Mouse (Mus musculus) frontal cortex, adult 2 months (tissue): Measurements from ENCODE around the gene Car15. TPM values are rescaled to one million over a fixed set of nuclear protein-coding genes. Genes with fewer than 3 reads are reported as not detected.

ENCODE experiments used
- DNase-seq, 2 experiments: peaks; one replicate each; pipeline ENCODE4 v3.0.0; 2022; ENCODE audit warnings: low spot score in 1 of 2; ENCODE audit errors: extremely low spot score in 1 of 2
- polyA plus RNA-seq: library from polyadenylated mRNA; depleted of rRNA; stranded (reverse); fragments of >200 nt; gene quantifications from 2 replicates; pipeline ENCODE4 v1.2.3, GENCODE M21; 2012; rRNA removed

Car15 gene
- polyA plus RNA-seq, 1 experiment = 16.3 TPM

- DNase-seq = peak in 1 of 2 experiments; percentile 57
These were observed 35.1 kb downstream of the Car15 start for GRCm38 (mm10) chr16:17802839-17803674.

DNA sequence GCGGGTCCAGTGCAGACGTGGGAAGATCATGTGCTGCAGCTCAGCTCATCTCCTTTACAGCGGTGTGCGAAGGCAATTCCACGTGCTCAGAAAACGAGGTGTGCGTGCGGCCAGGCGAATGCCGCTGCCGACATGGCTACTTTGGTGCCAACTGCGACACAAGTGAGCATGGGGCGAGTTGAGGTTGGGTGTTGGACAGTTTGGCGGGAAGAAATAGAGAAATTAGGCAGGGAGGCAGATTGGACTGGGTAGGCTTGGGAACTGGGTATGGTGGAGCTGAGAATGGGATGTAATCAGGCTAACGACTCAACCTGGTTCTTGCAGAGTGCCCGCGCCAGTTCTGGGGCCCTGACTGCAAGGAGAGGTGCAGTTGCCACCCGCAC is 35.7 kb downstream of the Car15 start:
- no peak for DNase-seq

- no peak for DNase-seq
These were observed 36.2 kb downstream of the Car15 start for GRCm38 (mm10) chr16:17801777-17802455.

DNA sequence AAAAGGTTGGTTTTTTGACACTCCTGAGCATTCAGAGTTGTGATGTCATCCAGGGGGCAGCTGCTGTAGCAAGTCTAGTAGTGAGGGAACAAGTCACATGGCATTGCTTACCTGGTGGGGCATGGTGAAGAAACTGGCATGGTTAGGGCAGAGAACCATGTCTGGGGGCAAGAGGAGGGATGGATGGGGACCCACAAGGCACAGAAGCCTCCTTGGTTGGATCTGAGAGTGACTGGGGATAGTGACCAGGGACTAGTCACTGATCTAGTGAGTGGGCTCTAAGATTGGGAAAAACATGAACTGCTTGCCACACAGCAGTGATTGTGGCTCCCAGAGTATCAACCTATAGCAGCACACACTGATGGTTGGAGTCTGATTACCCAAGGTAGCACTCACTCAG is 38.6 kb downstream of the Car15 start:
- DNase-seq = no peak

DNA sequence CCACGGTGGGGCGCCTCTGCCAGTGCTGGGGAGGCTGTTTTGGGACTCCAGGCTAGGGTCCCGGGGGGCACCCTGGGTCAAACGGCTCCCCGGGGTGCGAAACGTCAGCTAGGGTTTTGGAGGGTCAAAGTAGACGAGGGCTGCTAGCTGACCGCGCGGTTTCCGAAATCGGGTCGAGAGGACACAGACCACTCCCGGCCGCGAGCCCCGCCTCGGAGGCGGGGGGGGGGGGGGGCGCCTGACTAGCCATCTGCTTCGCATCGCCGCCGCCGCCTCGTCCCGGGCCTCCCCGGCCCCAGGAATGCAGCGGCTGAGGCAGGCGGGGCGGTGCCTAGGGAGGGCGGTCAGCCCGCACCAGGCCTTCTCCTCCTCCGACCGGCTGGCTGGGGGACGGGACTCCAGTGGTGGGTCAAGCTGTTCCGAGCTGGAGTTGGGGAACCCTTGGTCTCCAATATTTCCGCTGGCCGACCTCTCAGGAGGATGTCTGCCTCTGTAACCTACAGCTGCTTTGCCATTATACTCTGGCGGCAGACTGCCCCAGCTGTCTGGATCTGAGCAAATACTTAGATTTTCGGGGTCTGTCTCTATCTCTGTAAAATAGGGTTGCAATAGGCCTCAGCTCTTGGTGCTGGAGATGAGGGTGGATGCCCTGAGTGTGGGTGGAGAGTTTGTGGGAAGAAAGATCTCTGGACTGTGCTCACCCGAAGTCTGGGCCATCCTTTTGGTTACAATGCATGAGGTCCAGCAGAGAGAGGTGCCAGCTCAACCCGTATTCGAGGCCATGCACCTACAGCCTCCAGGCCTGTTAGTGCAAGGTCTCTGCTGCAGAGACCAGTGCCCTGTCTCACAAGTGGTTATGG is 39.6 kb downstream of the Car15 start:
- DNase-seq = no peak

- DNase-seq = no peak
These were observed 40.3 kb downstream of the Car15 start for GRCm38 (mm10) chr16:17797812-17798311.

DNA sequence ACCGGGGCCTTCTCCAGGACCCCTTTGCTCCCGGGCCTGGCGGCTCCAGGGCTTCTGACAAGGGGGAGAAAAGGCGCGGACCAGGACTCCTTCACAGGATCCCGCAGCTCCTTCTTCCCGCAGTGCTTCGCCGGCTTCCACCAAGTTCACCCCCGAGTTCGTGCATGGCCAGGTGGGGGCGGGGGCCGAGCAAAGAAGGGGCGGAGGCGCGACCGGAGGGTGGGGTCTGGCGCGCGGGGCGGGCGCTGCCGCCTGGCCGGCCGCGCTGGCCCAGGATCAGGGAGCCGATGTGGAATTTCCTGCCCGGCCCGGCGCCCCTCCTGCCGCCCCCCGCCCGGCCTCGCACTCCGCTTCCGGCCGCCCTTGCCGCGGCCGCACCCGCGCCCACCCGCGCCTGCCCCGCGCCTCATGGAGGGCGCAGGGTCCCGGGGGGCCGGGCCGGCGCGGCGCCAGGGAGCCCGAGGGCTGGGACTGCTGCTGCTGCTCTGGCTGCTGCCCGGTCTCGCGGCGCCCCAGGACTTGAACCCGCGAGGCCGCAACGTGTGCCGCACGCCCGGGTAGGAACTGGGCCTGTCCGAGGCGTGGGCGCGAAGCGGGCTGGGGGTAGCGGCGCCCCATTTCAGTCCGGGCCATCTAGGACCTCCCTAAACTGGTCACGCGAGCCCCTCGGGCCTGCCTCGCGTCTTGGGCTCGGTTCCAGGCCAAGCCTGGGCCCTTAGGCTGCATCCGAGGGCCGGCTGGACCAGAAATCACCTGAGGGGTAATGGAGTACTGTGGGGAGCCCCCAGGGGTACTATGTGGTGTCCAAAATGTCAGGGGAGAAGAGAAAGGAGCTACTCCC is 41.0 kb downstream of the Car15 start, which contains the start of gene Scarf2:
Gene Scarf2, plus strand, starts transcription at position 312 of the 841 bp plus-strand sequence.
- no peak for DNase-seq

GRCm38 (mm10) chr16:17796519-17796918 is 41.6 kb downstream of the Car15 start:
- no peak for DNase-seq

DNA sequence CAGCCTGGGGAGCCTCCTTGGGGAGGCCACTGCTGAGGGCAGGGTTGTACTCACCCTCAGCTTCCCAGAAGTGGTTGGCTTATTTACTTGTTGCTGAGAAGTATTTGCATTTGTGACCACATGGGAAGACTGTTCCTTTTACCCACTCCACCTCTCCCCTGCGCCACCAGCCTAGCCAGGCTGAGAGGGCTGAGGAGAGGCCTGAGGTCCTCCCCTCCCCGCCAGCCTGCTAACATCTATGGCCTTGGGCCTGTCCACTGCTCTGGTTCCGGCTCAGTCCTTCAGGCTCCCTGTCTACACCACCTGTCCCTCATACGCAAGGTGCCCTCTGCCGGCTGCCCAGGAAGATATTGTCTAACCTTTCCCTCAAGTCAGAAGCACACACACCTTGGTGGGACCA is 42.5 kb downstream of the Car15 start:
- DNase-seq = no peak

DNA sequence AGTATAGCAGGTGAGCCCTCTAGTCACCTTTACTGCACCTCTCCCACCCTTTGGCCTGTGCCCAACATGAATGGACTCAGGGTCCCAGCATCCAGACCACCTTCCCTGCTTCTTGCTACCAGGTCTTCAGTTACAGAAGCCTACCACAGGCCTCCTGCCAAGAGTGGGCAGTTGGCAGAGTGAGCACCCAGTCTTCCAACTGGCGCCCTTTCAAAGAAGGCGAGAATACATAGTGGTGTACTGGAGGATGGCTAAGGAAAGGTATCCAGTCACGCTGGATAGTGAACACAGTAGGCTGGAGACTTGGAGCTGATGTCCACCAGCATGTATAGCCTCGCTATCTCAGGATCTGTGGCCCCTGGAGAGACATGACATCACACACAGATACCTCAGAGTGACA is 44.1 kb downstream of the Car15 start:
- DNase-seq = peak in 1 of 2 experiments; percentile 57

DNA sequence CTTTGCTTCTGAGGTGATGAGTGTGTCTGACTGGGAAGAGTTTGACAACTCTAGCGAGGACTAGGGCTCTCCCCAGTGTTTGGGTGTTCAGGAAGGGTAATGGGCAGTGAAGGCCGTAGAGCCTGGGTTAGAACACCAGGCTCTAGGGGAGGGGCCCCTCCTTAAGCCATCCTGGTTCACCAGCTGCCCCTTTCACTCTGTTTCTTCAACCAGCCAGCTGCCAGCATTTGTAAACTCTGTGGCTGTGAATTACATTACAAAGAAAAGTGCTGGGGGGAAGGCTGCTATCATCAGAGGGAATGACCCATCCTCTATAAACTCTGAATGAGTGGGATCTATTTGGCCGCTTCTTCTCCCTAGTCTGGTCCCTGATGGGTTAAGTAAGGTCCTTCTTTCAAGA is 45.4 kb downstream of the Car15 start:
- no peak for DNase-seq

GRCm38 (mm10) chr16:17785337-17785736 is 52.8 kb downstream of the Car15 start:
- DNase-seq = no peak

Other genes starting within 250 kb of the Car15 start
- gene Smpd4, start 219.0 kb downstream of the Car15 start, polyA plus RNA-seq = 164 and 168 TPM in 2 replicates
- 31.7 and 43.2 TPM in 2 replicates for gene Ccdc74a, start 191.9 kb downstream of the Car15 start, polyA plus RNA-seq
- gene Med15, start 105.5 kb downstream of the Car15 start, polyA plus RNA-seq = 74.4 and 77.8 TPM in 2 replicates
- gene Klhl22, start 78.7 kb downstream of the Car15 start, polyA plus RNA-seq = 88.5 and 106 TPM in 2 replicates
- gene Scarf2, start 41.1 kb downstream of the Car15 start, polyA plus RNA-seq = 4.7 and 4.8 TPM in 2 replicates
- gene B830017H08Rik, start 5.2 kb downstream of the Car15 start, polyA plus RNA-seq = 4.0 and 4.1 TPM in 2 replicates
- 2.3 and 2.7 TPM in 2 replicates for gene Gm20518, start 53.3 kb upstream of the Car15 start, polyA plus RNA-seq
- 0.04 and 0.08 TPM in 2 replicates for gene Tssk1, start 55.9 kb upstream of the Car15 start, polyA plus RNA-seq
- 87.2 and 95.4 TPM in 2 replicates for gene Dgcr2, start 60.2 kb upstream of the Car15 start, polyA plus RNA-seq
- not detected in 2 replicates for gene Tssk2, start 60.3 kb upstream of the Car15 start, polyA plus RNA-seq
- 36.4 and 47.2 TPM in 2 replicates for gene Ess2, start 73.0 kb upstream of the Car15 start, polyA plus RNA-seq
- 0.08 TPM in 1 of 2 replicates, not detected in the other for gene Gsc2, start 76.7 kb upstream of the Car15 start, polyA plus RNA-seq
- 61.7 and 71.6 TPM in 2 replicates for gene Slc25a1, start 89.9 kb upstream of the Car15 start, polyA plus RNA-seq
- not detected in 2 replicates for gene Vpreb2, start 142.1 kb upstream of the Car15 start, polyA plus RNA-seq
- gene Dgcr6, start 214.5 kb upstream of the Car15 start, polyA plus RNA-seq = 100 and 104 TPM in 2 replicates